Mouse (Mus musculus) ES-E14 (cell line): ENCODE measurements around the gene Best1.

Source experiments
- CHD2 ChIP-seq: IDR thresholded peaks from 2 replicates; pipeline ENCODE4 v1.6.1; 2014; ENCODE audit warnings: mild to moderate bottlenecking, low read depth, low read length, inconsistent platforms
- HCFC1 ChIP-seq: IDR thresholded peaks from 2 replicates; pipeline ENCODE4 v1.6.1; 2012; ENCODE audit warnings: low read length, inconsistent platforms, borderline replicate concordance; ENCODE audit not compliant: insufficient read depth
- MAFK ChIP-seq: IDR thresholded peaks from 2 replicates; pipeline ENCODE4 v1.6.1; 2014; ENCODE audit warnings: mild to moderate bottlenecking, low read depth, low read length, inconsistent platforms; ENCODE audit not compliant: insufficient read depth
- ZC3H11A ChIP-seq: IDR thresholded peaks from 2 replicates; pipeline ENCODE4 v1.6.1; 2012; ENCODE audit warnings: low read depth, mild to moderate bottlenecking, inconsistent platforms, low read length, borderline replicate concordance
- ZNF384 ChIP-seq: IDR thresholded peaks from 2 replicates; pipeline ENCODE4 v1.6.1; 2012; ENCODE audit warnings: low read depth, low read length, inconsistent platforms

DNA sequence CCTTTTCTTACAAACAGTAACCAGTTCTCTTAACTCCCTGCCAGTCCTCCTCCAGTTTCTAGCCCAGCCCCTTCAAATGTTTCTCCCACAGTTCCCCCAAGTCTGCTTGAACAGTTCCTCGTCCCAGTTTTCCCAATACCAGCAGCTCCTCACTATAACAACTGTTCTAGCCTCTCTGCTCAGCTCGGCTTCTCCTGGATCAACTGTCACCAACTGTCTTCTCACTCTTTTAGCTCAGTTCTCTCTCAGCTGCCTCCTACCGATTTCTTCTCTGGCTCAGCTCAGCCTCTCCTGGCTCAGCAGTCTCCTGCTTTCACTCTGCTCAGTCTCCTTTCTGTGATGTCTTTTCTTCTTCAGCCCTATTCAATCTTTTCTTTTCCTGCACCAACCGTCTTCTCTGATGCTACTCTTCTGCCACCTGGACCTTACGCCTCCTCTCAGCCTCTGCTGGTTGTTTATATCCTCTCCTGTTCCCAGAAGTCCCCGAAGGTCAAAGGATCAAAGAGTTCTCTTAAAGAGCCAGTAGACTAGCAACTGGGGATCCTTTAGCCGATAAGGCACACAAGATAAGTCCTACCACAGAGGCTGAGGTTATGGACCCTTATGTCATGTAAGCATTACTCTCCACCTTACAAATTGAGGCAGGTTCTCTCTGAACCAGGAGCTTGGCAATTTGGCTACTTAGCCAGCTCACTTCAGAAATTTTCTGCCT is 37.1 kb downstream of the Best1 start:
- TF ChIP-seq HCFC1 (no peak), ZC3H11A (no peak), ZNF384 (no peak), CHD2 (no peak), MAFK (no peak)
